Mouse (Mus musculus) heart, adult 2 months (tissue): Measurements from ENCODE around the gene Klhdc8b. TPM values are rescaled to one million over a fixed set of nuclear protein-coding genes. Genes with fewer than 3 reads are reported as not detected.
A peak's percentile ranks its signal among the peaks of the same experiment; 100 is the strongest.

ENCODE experiments used
- DNase-seq, 2 experiments: peaks; one replicate each; pipeline ENCODE4 v3.0.0; 2021
- H3K27ac ChIP-seq: fragments of 200-600 bp; 2 replicates; pipeline ENCODE4 v1.8.1; 2022
- H3K27me3 ChIP-seq: fragments of 200-500 bp; 2 replicates; pipeline ENCODE4 v1.6.1; 2012; ENCODE audit warnings: mild to moderate bottlenecking, low read length, inconsistent platforms, mixed read lengths; ENCODE audit not compliant: control insufficient read depth, insufficient read depth
- H3K36me3 ChIP-seq: fragments of 200-500 bp; 2 replicates; pipeline ENCODE4 v1.6.1; 2012; ENCODE audit warnings: low read length, inconsistent platforms; ENCODE audit not compliant: control insufficient read depth, insufficient read depth
- H3K4me1 ChIP-seq: fragments of 200-500 bp; 2 replicates; pipeline ENCODE4 v1.6.1; 2011; ENCODE audit warnings: low read length; ENCODE audit not compliant: control insufficient read depth, insufficient read depth
- H3K4me3 ChIP-seq: fragments of 200-600 bp; 2 replicates; pipeline ENCODE4 v1.8.1; 2022
- H3K79me2 ChIP-seq: fragments of 200-500 bp; replicated peaks from 2 replicates; pipeline ENCODE4 v1.6.1; 2012; ENCODE audit warnings: mild to moderate bottlenecking, inconsistent platforms, low read length, moderate library complexity, mixed read lengths; ENCODE audit not compliant: control insufficient read depth, insufficient read depth
- H3K9ac ChIP-seq: fragments of 200-500 bp; 2 replicates; pipeline ENCODE4 v1.6.1; 2012; ENCODE audit warnings: low read depth, mild to moderate bottlenecking, control low read depth, inconsistent platforms, low read length, mixed read lengths
- CTCF ChIP-seq: fragments of 200-600 bp; IDR thresholded peaks from 2 replicates; pipeline ENCODE4 v1.8.1; 2022; ENCODE audit warnings: antibody characterized with exemption, mild to moderate bottlenecking, moderate library complexity
- EP300 ChIP-seq: fragments of 200-500 bp; IDR thresholded peaks from 2 replicates; pipeline ENCODE4 v1.6.1; 2011; ENCODE audit warnings: low read depth, low read length, control low read depth; ENCODE audit not compliant: insufficient read depth
- POLR2A ChIP-seq: fragments of 200-500 bp; IDR thresholded peaks from 2 replicates; pipeline ENCODE4 v1.6.1; 2011; ENCODE audit warnings: mild to moderate bottlenecking, low read depth, low read length, control low read depth; ENCODE audit not compliant: insufficient read depth
- WGBS: fragments of 180-500 bp; shearing (Covaris S2); methylation state at CpG from one replicate; pipeline ENCODE4 v1.1.7; 2018; 5-methylcytosine and 5-hydroxymethylcytosine counted together
- intact Hi-C: fragments of 180-260 bp; cut with DNase I; formaldehyde crosslinking; loops from one replicate; pipeline ENCODE4 v1.15.1; 2025
- polyA plus RNA-seq: library from polyadenylated mRNA; depleted of rRNA; stranded (reverse); fragments of >200 nt; gene quantifications from 2 replicates; pipeline ENCODE4 v1.2.3, GENCODE M21; 2012
- total RNA-seq, 2 experiments: library from RNA; stranded (reverse); gene quantifications; 2 replicates each; pipeline ENCODE4 v1.2.3; 2021

Klhdc8b gene
- total and polyA plus RNA-seq, 3 experiments: 4.9 to 21.5 (median 5.8) TPM

DNA sequence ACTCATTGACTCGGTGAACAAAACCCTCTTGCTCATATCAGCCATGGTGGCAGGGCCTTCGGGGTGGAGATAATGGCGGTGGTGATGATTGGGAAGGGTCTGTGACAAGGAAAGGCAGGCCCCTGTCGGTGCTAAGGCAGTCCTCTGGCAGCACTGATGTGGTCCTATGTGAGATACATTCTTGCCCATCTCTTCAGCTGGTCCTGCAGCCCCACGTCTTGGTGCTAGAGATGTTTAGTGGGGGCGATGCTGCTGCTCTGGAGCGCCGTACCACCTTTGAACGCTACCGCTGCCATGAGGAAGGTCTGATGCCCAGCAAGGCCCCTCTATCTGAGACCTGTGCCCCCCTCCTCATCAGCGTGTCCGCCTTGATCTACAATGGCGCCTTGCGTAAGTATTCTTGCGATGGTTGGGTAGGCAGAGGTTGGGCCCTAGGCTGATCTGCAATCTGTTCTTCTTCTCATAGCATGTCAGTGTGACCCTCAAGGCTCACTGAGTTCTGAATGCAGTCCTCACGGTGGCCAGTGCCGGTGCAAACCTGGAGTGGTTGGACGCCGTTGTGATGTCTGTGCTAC lies 24.0 kb upstream of the Klhdc8b start:
- TF ChIP-seq POLR2A (no peak), EP300 (no peak), CTCF (no peak)
- H3K79me2 ChIP-seq: peaks cover 3% of the 10 kb centered on the region
- intact Hi-C loops: no loop called here
- no peak for DNase-seq
- peaks cover 9% of the 10 kb centered on the region for H3K4me1 ChIP-seq
- no peak overlapping the region for H3K27ac ChIP-seq
- WGBS: 94% methylated on average over 19 of the region's 19 CpGs
- no peak overlapping the region for H3K9ac ChIP-seq
- H3K4me3 ChIP-seq: no peak overlapping the region
- H3K36me3 ChIP-seq: no peaks in the 10 kb centered on the region
- H3K27me3 ChIP-seq: no peaks in the 10 kb centered on the region

DNA sequence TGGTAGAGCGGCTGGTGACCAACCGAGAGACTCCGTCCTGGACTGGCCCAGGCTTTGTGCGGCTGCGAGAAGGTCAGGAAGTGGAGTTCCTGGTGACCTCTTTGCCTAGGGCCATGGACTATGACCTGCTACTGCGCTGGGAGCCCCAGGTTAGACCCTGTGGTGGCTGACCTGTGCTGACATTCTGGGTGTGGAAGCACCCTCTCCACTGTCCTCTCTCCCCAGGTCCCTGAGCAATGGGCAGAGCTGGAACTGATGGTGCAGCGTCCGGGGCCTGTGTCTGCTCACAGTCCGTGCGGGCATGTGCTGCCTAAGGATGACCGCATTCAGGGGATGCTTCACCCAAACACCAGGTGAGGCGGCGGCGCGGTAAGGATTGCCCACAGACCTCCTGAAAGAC lies 22.6 kb upstream of the Klhdc8b start:
- no peak for TF ChIP-seq EP300
- TF ChIP-seq CTCF: no peak
- no peak for TF ChIP-seq POLR2A
- H3K27me3 ChIP-seq: no peaks in the 10 kb centered on the region
- H3K9ac ChIP-seq: no peak overlapping the region
- no peak overlapping the region for H3K27ac ChIP-seq
- H3K36me3 ChIP-seq: no peaks in the 10 kb centered on the region
- peaks cover 8% of the 10 kb centered on the region for H3K79me2 ChIP-seq
- DNase-seq: no peak
- peaks cover 10% of the 10 kb centered on the region for H3K4me1 ChIP-seq
- H3K4me3 ChIP-seq: no peak overlapping the region
- intact Hi-C loops: no loop called here
- 94% methylated on average over 15 of the region's 15 CpGs for WGBS

DNA sequence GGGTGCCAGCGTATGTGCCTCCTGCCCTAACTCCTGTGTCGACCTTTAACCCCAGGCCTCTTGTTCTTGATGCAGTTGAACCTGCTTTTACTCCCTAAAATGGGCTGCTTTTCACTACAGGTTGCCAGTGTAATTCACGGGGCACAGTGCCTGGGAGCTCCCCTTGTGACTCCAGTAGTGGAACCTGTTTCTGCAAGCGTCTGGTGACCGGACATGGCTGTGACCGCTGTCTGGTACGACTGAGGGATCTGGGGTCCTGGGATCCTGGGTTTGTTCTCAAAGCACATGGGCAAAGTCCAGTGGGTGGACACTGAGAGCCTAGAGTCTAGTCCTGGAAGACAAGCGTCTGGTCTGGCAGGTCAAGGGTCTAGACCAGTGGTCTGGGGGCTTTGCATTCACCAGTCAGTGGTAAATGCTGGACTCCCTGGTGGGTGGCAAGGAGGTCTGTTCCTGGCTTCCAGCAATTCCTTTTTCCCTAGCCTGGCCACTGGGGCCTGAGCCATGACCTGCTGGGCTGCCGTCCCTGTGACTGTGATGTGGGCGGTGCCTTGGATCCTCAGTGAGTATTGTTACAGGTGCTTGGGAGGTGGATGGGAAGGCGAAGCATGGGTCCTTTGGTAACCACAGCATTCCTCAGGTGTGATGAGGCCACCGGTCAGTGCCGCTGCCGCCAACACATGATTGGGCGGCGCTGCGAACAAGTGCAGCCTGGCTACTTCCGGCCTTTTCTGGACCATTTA lies 21.8 kb upstream of the Klhdc8b start:
- TF ChIP-seq EP300 (no peak), POLR2A (0 out of 2 replicates have a peak, but pooled peaks have one; percentile 27)
- Histone ChIP-seq H3K9ac (no peak overlapping the region), H3K36me3 (no peaks in the 10 kb centered on the region), H3K27ac (no peak overlapping the region; the same call in 1 of the 2 replicates), H3K79me2 (peaks cover 8% of the 10 kb centered on the region), H3K27me3 (no peaks in the 10 kb centered on the region), H3K4me3 (peak overlapping the region; percentile 2; the same call in 1 of the 2 replicates), H3K4me1 (peaks cover 11% of the 10 kb centered on the region)
- WGBS: 86% methylated on average over 18 of the region's 18 CpGs
- no peak for DNase-seq
- intact Hi-C loops: no loop called here

DNA sequence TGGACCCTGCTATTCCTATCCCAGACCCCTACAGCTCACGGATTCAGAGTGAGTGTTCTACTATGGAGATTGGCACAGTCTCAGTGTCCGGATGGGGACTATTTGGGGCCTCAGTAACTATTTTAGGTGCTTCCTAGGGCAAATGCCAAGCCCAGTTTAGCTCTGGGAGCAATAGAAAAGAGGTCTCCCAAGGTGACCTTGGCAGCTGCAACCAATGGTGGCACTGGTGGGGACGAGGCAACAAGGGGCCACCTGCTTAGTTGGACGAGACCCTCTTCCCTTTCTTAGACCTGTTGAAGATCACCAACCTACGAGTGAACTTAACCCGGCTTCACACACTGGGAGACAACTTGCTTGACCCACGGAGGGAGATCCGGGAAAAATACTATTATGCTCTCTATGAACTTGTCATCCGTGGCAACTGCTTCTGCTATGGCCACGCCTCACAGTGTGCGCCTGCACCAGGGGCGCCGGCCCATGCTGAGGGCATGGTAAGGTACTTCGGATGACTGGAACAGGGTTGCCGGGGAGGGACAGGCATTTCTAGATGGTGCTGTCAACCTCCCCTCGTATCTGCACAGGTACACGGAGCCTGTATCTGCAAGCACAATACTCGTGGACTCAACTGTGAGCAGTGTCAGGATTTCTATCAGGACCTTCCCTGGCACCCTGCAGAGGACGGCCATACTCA lies 20.3 kb upstream of the Klhdc8b start:
- Histone ChIP-seq H3K4me1 (peaks cover 11% of the 10 kb centered on the region), H3K27me3 (no peaks in the 10 kb centered on the region), H3K79me2 (peaks cover 8% of the 10 kb centered on the region), H3K27ac (peak overlapping the region; percentile 99), H3K9ac (peak overlapping the region; percentile 91), H3K4me3 (peak overlapping the region; percentile 81), H3K36me3 (no peaks in the 10 kb centered on the region)
- TF ChIP-seq POLR2A (0 out of 2 replicates have a peak, but pooled peaks have one; percentile 49), CTCF (no peak), EP300 (no peak)
- 60% methylated on average over 19 of the region's 19 CpGs for WGBS
- intact Hi-C loops: no loop called here
- peak; percentile 42 to 62 for DNase-seq

DNA sequence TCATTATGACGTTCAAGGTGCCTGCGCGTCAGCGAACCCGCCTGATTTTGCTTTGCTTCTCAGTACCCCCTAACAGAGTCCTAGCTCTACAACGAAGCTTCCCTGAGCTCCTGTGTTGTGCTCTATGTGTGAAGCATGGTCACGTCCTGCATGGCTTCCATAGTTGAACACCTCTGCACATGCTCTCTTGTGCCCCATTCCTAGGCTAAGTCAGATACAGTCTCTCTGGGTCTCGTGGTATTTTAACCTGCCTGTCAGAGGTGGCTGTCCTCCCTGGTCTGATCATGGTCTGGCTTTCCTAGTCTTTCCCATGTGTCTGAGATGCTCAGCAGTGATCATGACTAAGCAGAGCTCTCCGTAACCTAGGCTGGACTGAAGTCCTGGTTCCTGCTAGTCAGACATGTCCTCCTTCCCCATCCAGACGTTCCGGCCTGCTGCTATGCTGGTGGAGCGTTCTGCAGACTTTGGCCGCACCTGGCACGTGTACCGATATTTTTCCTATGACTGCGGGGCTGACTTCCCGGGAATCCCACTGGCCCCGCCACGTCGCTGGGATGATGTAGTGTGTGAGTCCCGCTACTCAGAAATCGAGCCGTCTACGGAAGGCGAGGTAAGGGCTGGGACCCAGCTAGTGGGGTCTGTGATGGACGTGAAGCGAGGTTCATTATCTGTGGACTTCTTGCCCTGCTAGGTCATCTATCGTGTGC lies 19.6 kb upstream of the Klhdc8b start:
- peak overlapping the region; percentile 81 for H3K4me3 ChIP-seq
- H3K27ac ChIP-seq: peak overlapping the region; percentile 99
- H3K9ac ChIP-seq: peak overlapping the region; percentile 91
- peaks cover 8% of the 10 kb centered on the region for H3K79me2 ChIP-seq
- 69% methylated on average over 28 of the region's 28 CpGs for WGBS
- intact Hi-C loops: no loop called here
- no peaks in the 10 kb centered on the region for H3K27me3 ChIP-seq
- peak in 1 of 2 experiments; percentile 42 for DNase-seq
- no peaks in the 10 kb centered on the region for H3K36me3 ChIP-seq
- TF ChIP-seq EP300 (no peak), POLR2A (no peak; the same call in 1 of the 2 replicates), CTCF (no peak)
- H3K4me1 ChIP-seq: peaks cover 11% of the 10 kb centered on the region
